Comparison of ENCODE assay signal across 29 mouse cellular contexts in the genomic region with DNA sequence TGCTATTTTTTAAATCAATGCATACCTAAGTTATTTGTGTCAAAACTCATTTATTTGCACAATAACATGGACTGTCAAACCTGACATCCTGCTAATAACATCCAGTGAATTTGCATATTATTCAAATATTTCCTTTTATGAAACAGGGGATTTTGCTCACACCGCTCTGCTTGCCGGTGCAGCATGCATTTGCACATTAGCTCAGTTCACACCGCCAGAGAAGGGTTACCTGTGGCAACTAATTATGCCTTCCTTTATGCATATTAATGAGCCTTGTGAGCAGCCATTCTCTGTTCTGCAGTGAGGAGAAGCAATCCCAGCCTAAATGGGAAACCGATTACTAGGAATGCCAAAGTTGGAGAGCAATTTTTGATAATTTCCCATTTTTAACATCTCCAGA.
DNase-seq lines count a peak whose midpoint lies in the region; ATAC-seq and TF ChIP-seq lines count a peak whose summit lies in the region.
"Had no signal": no experiment of that assay in that cellular context is flagged by ENCODE, and none has a peak within 500 bp of the region (broad histone marks: within the 10 kb centered on the region; RNA-seq: fewer than 3 reads in every experiment).

No protein-coding gene starts in this region.

- H3K4me3 ChIP-seq in hindbrain, embryonic 14.5 days (replicated peaks; ENCODE audit: low read length): no peak overlapping the region
- H3K4me3 ChIP-seq in hindbrain, embryonic 12.5 days: no peak overlapping the region
- no peak overlapping the region for H3K4me3 ChIP-seq in forebrain, embryonic 15.5 days
- no peak overlapping the region for H3K4me3 ChIP-seq in midbrain, embryonic 14.5 days (replicated peaks; ENCODE audit: low read depth, low read length)
- H3K4me3 ChIP-seq: embryonic facial prominence, embryonic 13.5 days; erythroblast, embryonic 14.5 days; heart, embryonic 10.5 days; heart, embryonic 15.5 days; limb, embryonic 10.5 days; limb, embryonic 15.5 days; liver, embryonic 13.5 days; myocyte had no signal

- no peak for TF ChIP-seq CTCF in brain, embryonic 14.5 days (IDR thresholded peaks at IDR 0.05; ENCODE audit: borderline replicate concordance, extremely low read depth, insufficient read depth, insufficient read length)

- no peaks in the 10 kb centered on the region for H3K9me3 ChIP-seq in hindbrain, embryonic 14.5 days (ENCODE audit: control insufficient read depth, low read length)
- no peaks in the 10 kb centered on the region for H3K9me3 ChIP-seq in hindbrain, embryonic 12.5 days (replicated peaks)
- no peaks in the 10 kb centered on the region for H3K9me3 ChIP-seq in forebrain, embryonic 15.5 days
- H3K9me3 ChIP-seq in midbrain, embryonic 14.5 days (ENCODE audit: control insufficient read depth, low read length): no peaks in the 10 kb centered on the region
- H3K9me3 ChIP-seq: embryonic facial prominence, embryonic 13.5 days; heart, embryonic 10.5 days; heart, embryonic 15.5 days; limb, embryonic 10.5 days; limb, embryonic 15.5 days; liver, embryonic 13.5 days had no signal

- no peak overlapping the region for H3K4me2 ChIP-seq in hindbrain, embryonic 14.5 days (replicated peaks)
- no peak overlapping the region for H3K4me2 ChIP-seq in hindbrain, embryonic 12.5 days (replicated peaks)
- no peak overlapping the region for H3K4me2 ChIP-seq in forebrain, embryonic 15.5 days (replicated peaks)
- no peak overlapping the region for H3K4me2 ChIP-seq in midbrain, embryonic 14.5 days (ENCODE audit: low read length)
- H3K4me2 ChIP-seq: embryonic facial prominence, embryonic 13.5 days; heart, embryonic 15.5 days; limb, embryonic 15.5 days; liver, embryonic 13.5 days had no signal

- WGBS in hindbrain, embryonic 14.5 days: 35% methylated on average over 4 of the region's 4 CpGs
- WGBS in hindbrain, embryonic 12.5 days: 59% methylated on average over 4 of the region's 4 CpGs
- WGBS in forebrain, embryonic 15.5 days: 18% methylated on average over 4 of the region's 4 CpGs
- 29% methylated on average over 4 of the region's 4 CpGs for WGBS in midbrain, embryonic 14.5 days

- no peaks in the 10 kb centered on the region for H3K36me3 ChIP-seq in hindbrain, embryonic 14.5 days (replicated peaks; ENCODE audit: control insufficient read depth, insufficient read depth)
- no peaks in the 10 kb centered on the region for H3K36me3 ChIP-seq in hindbrain, embryonic 12.5 days
- no peaks in the 10 kb centered on the region for H3K36me3 ChIP-seq in forebrain, embryonic 15.5 days
- no peaks in the 10 kb centered on the region for H3K36me3 ChIP-seq in midbrain, embryonic 14.5 days (ENCODE audit: control insufficient read depth, insufficient read depth, low read length)
- H3K36me3 ChIP-seq: embryonic facial prominence, embryonic 13.5 days; heart, embryonic 10.5 days; heart, embryonic 15.5 days; limb, embryonic 10.5 days; limb, embryonic 15.5 days; liver, embryonic 13.5 days had no signal

- TF ChIP-seq POLR2A in brain, embryonic 14.5 days (IDR thresholded peaks at IDR 0.05; ENCODE audit: borderline replicate concordance, extremely low read depth, insufficient read depth, insufficient read length, poor library complexity, severe bottlenecking): no peak

- no peaks in the 10 kb centered on the region for H3K27me3 ChIP-seq in hindbrain, embryonic 14.5 days (ENCODE audit: control insufficient read depth, insufficient read depth, low read length)
- H3K27me3 ChIP-seq in hindbrain, embryonic 12.5 days: no peaks in the 10 kb centered on the region
- no peaks in the 10 kb centered on the region for H3K27me3 ChIP-seq in forebrain, embryonic 15.5 days
- peaks cover 3% of the 10 kb centered on the region; the same call in 1 of the 2 replicates for H3K27me3 ChIP-seq in midbrain, embryonic 14.5 days (ENCODE audit: control insufficient read depth, insufficient read depth, low read length)
- H3K27me3 ChIP-seq: embryonic facial prominence, embryonic 13.5 days; heart, embryonic 15.5 days; limb, embryonic 15.5 days; liver, embryonic 13.5 days had no signal

- H3K9ac ChIP-seq in hindbrain, embryonic 14.5 days: no peak overlapping the region
- no peak overlapping the region for H3K9ac ChIP-seq in hindbrain, embryonic 12.5 days
- no peak overlapping the region for H3K9ac ChIP-seq in forebrain, embryonic 15.5 days (replicated peaks)
- no peak overlapping the region for H3K9ac ChIP-seq in midbrain, embryonic 14.5 days (replicated peaks; ENCODE audit: low read length)
- H3K9ac ChIP-seq: embryonic facial prominence, embryonic 13.5 days; heart, embryonic 15.5 days; limb, embryonic 15.5 days; liver, embryonic 13.5 days had no signal

- no peaks in the 10 kb centered on the region for H3K4me1 ChIP-seq in hindbrain, embryonic 14.5 days (replicated peaks; ENCODE audit: control insufficient read depth, insufficient read depth, low read length)
- no peaks in the 10 kb centered on the region; the same call in 1 of the 2 replicates for H3K4me1 ChIP-seq in hindbrain, embryonic 12.5 days
- 0 out of 2 replicates have a peak, but pooled peaks cover 3% of the 10 kb centered on the region for H3K4me1 ChIP-seq in forebrain, embryonic 15.5 days
- peaks cover 6% of the 10 kb centered on the region; the same call in 1 of the 2 replicates for H3K4me1 ChIP-seq in midbrain, embryonic 14.5 days (ENCODE audit: control insufficient read depth, insufficient read depth, low read length)
- H3K4me1 ChIP-seq: embryonic facial prominence, embryonic 13.5 days; heart, embryonic 10.5 days; heart, embryonic 15.5 days; limb, embryonic 15.5 days; liver, embryonic 13.5 days had no signal

- DNase-seq in hindbrain, embryonic 14.5 days (ENCODE audit: low spot score): peak; percentile 27
- peak; percentile 82 for DNase-seq in brain, embryonic 14.5 days (ENCODE audit: low read depth)
- DNase-seq in midbrain, embryonic 14.5 days: peak; percentile 72
- DNase-seq in MN1 (ENCODE audit: low spot score): no peak
- no peak for DNase-seq in urinary bladder, postnatal 14 days (ENCODE audit: low spot score)
- no peak for DNase-seq in embryo, embryonic 10 days (ENCODE audit: low spot score)
- DNase-seq: adrenal gland, postnatal 36 days; cerebellum, adult 11 months; cerebellum, adult 9-11 months; gastrocnemius, postnatal 25 days; heart, adult 11 months; kidney, adult 11 months; kidney, postnatal 14 days; layer of hippocampus, adult 9-11 months; liver, embryonic 13.5 days; lung, adult 2 months; lung, postnatal 14 days; thymus, adult 2 months; thymus, postnatal 36 days had no signal

- H3K27ac ChIP-seq in hindbrain, embryonic 14.5 days: no peak overlapping the region
- H3K27ac ChIP-seq in hindbrain, embryonic 12.5 days: no peak overlapping the region
- H3K27ac ChIP-seq in forebrain, embryonic 15.5 days (replicated peaks): no peak overlapping the region
- peak overlapping the region; percentile 28; the same call in 1 of the 2 replicates for H3K27ac ChIP-seq in midbrain, embryonic 14.5 days (replicated peaks; ENCODE audit: low read depth, low read length)
- H3K27ac ChIP-seq: embryonic facial prominence, embryonic 13.5 days; heart, embryonic 10.5 days; heart, embryonic 15.5 days; limb, embryonic 10.5 days; limb, embryonic 15.5 days; liver, embryonic 13.5 days had no signal

- ATAC-seq in hindbrain, embryonic 14.5 days (ENCODE audit: low FRiP score): peak; percentile 53; the same call in 1 of the 2 replicates
- no peak for ATAC-seq in hindbrain, embryonic 12.5 days (ENCODE audit: low FRiP score)
- ATAC-seq in forebrain, embryonic 15.5 days (replicated peaks): peak; percentile 75; the same call in 1 of the 2 replicates
- no peak for ATAC-seq in midbrain, embryonic 14.5 days (ENCODE audit: low FRiP score, low TSS enrichment)
- ATAC-seq: CD4-positive, CD25-positive, alpha-beta regulatory T cell, adult 4 months had no signal

Comparison
In these comparisons a context has a peak if more than half of its experiments do, and no peak if none do; other contexts are left out.
1. ATAC-seq: peak in hindbrain, embryonic 14.5 days (single experiment) and forebrain, embryonic 15.5 days (single experiment); none in hindbrain, embryonic 12.5 days (single experiment) and midbrain, embryonic 14.5 days (single experiment).
2. DNase-seq: peak in hindbrain, embryonic 14.5 days (single experiment), brain, embryonic 14.5 days (single experiment) and midbrain, embryonic 14.5 days (single experiment); none in MN1 (single experiment), urinary bladder, postnatal 14 days (single experiment) and embryo, embryonic 10 days (single experiment).